Mouse (Mus musculus) embryonic stem cell, embryonic (primary cell): ENCODE data around the gene Fkbp11.

Experiments used
- CTCF ChIA-PET, 4 experiments: fragments of 300-600 bp in 2 of 4; fragments of 350-600 bp in 2 of 4; sonication (Branson Sonifier 250); formaldehyde crosslinking; loops; one replicate each; lab custom pipeline; 2022; ENCODE audit warnings: inconsistent platforms in 2 of 4; lab: Charles Lee
- POLR2A ChIA-PET, 4 experiments: fragments of 300-600 bp in 2 of 4; fragments of 350-600 bp in 2 of 4; sonication (Branson Sonifier 250); formaldehyde crosslinking; loops; one replicate each; lab custom pipeline; 2022; ENCODE audit warnings: antibody characterized with exemption in 4 of 4, inconsistent platforms in 1 of 4; lab: Charles Lee

The Fkbp11 gene

GRCm38 (mm10) chr15:98729791-98730545 lies 2.0 kb upstream of the Fkbp11 start:
- ChIA-PET POLR2A (interaction anchor here in 3 of 4 experiments (0.6 to 16.0 kb wide), 13 partner anchors 7 to 1396 kb away, joined by 3 to 202 read pairs (median 4); partner anchors contain the start of genes Arf3 (in 1 of the 3), Ccdc65 (in 1 of the 3) and Rnd1 (in 1 of the 3)), CTCF (interaction anchor here in 2 of 4 experiments (0.6 to 1.0 kb wide), 3 partner anchors 9 to 61 kb away, joined by 3 to 7 read pairs (median 3); no protein-coding TSS in a partner anchor)

- POLR2A ChIA-PET = interaction anchor here in 3 of 4 experiments (0.6 to 16.0 kb wide), 45 partner anchors 9 to 1161 kb away, joined by 3 to 202 read pairs (median 4); partner anchors contain the start of genes Arf3 (in 3 of the 3), Rnd1 (in 2 of the 3), 4930415O20Rik (in 1 of the 3) and Ccnt1 (in 1 of the 3)
- CTCF ChIA-PET = interaction anchor here in 3 of 4 experiments (0.6 to 4.0 kb wide), 16 partner anchors 9 to 221 kb away, joined by 3 to 32 read pairs (median 5); partner anchors contain the start of genes Ccdc65 (in 2 of the 3) and Arf3 (in 1 of the 3)
Observed at GRCm38 (mm10) chr15:98728366-98728765, 368 bp upstream of the Fkbp11 start.

- POLR2A ChIA-PET = interaction anchor here in 3 of 4 experiments (0.6 to 16.0 kb wide), 27 partner anchors 9 to 303 kb away, joined by 3 to 202 read pairs (median 5); partner anchors contain the start of genes Arf3 (in 3 of the 3), Rnd1 (in 2 of the 3), Ddx23 (in 1 of the 3) and Prkag1 (in 1 of the 3)
- CTCF ChIA-PET = interaction anchor here (0.6 to 4.0 kb wide), 8 partner anchors 11 to 736 kb away, joined by 3 to 32 read pairs (median 4); partner anchors contain the start of gene Ccdc65 (in 2 of the 4)
Observed at GRCm38 (mm10) chr15:98726746-98727145, 1.3 kb downstream of the Fkbp11 start.

DNA sequence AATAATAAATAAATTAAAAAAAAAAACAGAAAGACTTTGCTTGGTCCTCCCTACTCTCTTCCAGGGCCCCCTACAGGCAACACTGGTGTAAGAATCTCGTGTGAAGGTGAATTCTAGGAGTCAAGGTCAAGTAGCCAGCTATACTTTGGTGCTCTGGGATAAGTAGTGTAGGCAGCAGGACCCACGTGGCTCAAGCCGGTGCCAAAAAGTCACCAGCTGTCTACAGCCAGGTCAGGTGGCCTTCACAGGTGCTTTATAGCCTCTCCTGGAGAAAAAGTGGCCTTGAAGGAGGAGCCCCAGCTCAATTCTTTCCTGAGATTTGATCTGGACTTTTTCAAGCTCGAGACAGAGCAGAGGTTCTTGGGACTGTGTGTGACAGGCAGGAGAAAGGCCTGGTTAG lies 1.9 kb downstream of the Fkbp11 start:
- ChIA-PET POLR2A (interaction anchor here in 2 of 4 experiments (0.7 to 16.0 kb wide), 9 partner anchors 12 to 65 kb away, joined by 3 to 202 read pairs (median 22); partner anchors contain the start of genes Arf3 (in 2 of the 2) and Rnd1 (in 1 of the 2)), CTCF (interaction anchor here in 2 of 4 experiments (0.5 to 4.0 kb wide), 5 partner anchors 12 to 86 kb away, joined by 3 to 32 read pairs (median 3); no protein-coding TSS in a partner anchor)

GRCm38 (mm10) chr15:98724441-98724840 lies 3.6 kb downstream of the Fkbp11 start:
- POLR2A ChIA-PET = interaction anchor here in 3 of 4 experiments (0.6 to 4.1 kb wide), 32 partner anchors 8 to 1177 kb away, joined by 3 to 32 read pairs (median 4); partner anchors contain the start of genes Arf3 (in 3 of the 3), 4930415O20Rik (in 1 of the 3), Ccdc65 (in 1 of the 3) and Ccnt1 (in 1 of the 3)
- CTCF ChIA-PET = interaction anchor here (0.5 to 1.7 kb wide), 27 partner anchors 9 to 1689 kb away, joined by 3 to 11 read pairs (median 4); partner anchors contain the start of gene Ccdc65 (in 1 of the 4)

DNA sequence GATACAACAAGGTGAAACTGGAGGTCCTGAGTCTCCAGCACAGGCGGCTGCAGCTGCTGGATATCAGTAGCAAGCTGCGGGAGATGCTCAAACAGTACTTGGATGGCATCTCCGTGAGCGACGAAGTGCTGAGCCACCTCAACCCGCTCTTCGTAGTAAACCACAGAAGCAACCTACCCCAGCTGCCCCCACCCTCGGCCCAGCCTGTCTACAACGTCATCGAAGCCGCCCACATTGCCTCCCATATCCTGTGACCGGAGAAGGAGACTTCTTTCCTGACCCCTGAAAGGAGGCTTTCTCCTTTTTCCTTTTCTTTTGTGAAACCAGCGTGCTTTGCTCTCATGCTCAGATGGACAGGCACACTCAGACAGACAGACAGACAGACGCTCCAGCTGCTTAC lies 5.1 kb downstream of the Fkbp11 start:
- ChIA-PET CTCF (interaction anchor here (0.6 to 2.0 kb wide), 8 partner anchors 9 to 961 kb away, joined by 3 to 5 read pairs (median 4); no protein-coding TSS in a partner anchor), POLR2A (interaction anchor here in 3 of 4 experiments (0.6 to 4.1 kb wide), 14 partner anchors 8 to 408 kb away, joined by 3 to 32 read pairs (median 6); partner anchors contain the start of gene Rnd1 (in 1 of the 3))

GRCm38 (mm10) chr15:98722191-98722590 lies 5.8 kb downstream of the Fkbp11 start:
- ChIA-PET POLR2A (interaction anchor here in 3 of 4 experiments (0.6 to 4.1 kb wide), 17 partner anchors 8 to 407 kb away, joined by 3 to 32 read pairs (median 4); partner anchors contain the start of genes Arf3 (in 1 of the 3), Ccdc65 (in 1 of the 3) and Rnd1 (in 1 of the 3)), CTCF (interaction anchor here (0.6 to 2.0 kb wide), 11 partner anchors 8 to 961 kb away, joined by 3 to 6 read pairs (median 4); no protein-coding TSS in a partner anchor)

DNA sequence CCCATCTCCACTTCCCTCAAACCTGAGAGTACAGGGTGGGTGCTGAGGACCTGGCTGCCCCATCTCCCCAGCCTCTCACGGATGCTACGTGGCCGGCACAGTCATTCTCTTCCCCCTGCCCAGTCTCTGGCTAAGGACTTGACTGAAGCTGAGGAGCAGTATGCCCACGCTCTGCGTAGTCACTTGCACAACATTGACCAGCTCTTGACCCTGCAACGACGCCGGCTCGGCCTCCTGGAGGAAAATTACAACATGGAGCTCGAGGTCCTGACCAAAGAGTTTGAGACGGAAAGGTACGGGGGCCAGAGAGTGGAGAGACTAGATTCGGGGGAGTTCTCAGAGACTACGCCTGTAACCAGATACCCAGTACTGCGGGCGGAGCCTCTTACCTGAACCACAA lies 10.7 kb downstream of the Fkbp11 start:
- CTCF ChIA-PET = interaction anchor here in 2 of 4 experiments (0.6 to 1.0 kb wide), 4 partner anchors 9 to 496 kb away, joined by 3 to 4 read pairs (median 3); partner anchors contain the start of gene Ccdc65 (in 1 of the 2)

DNA sequence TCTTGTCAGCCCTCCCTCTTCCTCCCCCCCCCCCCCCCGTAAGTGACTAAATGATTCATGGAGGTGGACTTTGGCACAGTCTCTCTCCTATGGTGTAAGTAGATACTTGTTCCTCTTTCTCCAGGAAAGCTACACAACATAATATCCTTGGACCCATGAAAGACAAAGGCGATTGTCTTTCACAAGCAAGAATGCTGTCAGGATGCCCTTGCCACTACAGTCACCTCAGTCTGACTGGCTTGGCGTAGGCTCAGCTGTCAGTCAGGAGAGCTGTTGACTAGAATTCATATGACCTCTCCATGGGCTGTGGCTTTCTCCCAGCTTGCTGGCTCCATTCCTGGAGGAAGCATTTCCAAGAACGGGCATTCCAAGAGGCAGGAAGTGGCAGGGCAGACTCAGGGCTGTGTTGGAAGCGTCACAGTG lies 13.8 kb downstream of the Fkbp11 start:
- CTCF ChIA-PET = interaction anchor here in 3 of 4 experiments (0.5 to 2.9 kb wide), 7 partner anchors 8 to 351 kb away, joined by 3 to 13 read pairs (median 5); no protein-coding TSS in a partner anchor
- POLR2A ChIA-PET = interaction anchor here in 2 of 4 experiments (0.6 to 3.1 kb wide), 15 partner anchors 8 to 326 kb away, joined by 3 to 23 read pairs (median 3); partner anchors contain the start of genes Arf3 (in 1 of the 2), Ddn (in 1 of the 2), Fkbp11 (in 1 of the 2) and Rnd1 (in 1 of the 2)

More for the DNA sequence above, 10.7 kb downstream of the Fkbp11 start:
- POLR2A ChIA-PET = interaction anchor here in 2 of 4 experiments (0.9 to 1.3 kb wide), 4 partner anchors 10 to 43 kb away, joined by 3 to 6 read pairs (median 3); partner anchors contain the start of gene Fkbp11 (in 2 of the 2)

GRCm38 (mm10) chr15:98710442-98710841 lies 17.6 kb downstream of the Fkbp11 start:
- ChIA-PET CTCF (interaction anchor here in 1 of 4 experiments (0.8 to 1.0 kb wide), 2 partner anchors 79 to 89 kb away, joined by 3 to 4 read pairs; no protein-coding TSS in a partner anchor), POLR2A (no interaction called here)

DNA sequence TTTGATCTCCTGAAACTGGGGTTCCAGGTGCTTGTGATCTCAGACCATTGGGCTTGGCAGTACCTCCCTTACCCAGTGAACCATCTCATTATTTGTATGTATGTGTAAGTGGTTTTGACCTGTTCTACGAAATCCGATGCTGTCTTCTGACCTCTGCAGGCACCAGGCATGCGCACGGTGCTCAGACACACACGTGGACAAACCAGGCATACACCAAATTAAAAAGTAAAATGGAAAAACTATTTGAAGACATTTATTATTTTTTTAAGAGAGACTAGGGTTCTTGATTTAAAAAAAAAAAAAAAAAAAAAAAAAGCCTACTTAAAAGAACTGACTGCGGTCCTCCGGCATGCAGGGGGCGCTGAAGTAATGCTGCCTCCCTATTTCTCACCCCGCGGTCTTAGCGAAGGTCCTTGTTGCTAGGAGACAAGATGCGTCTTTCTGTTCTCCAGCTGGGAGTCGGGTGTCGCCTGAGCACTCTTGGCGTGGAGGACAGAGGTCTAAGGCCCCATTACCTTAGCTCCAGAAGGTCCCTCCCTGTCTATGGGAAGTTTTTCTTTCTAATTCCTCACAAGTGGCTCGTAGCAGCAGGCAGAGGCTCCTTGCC lies 20.1 kb downstream of the Fkbp11 start, which contains the start of gene Ccdc65:
TSS of gene Ccdc65 (plus strand) at position 442 of the 607 bp plus-strand sequence.
- ChIA-PET CTCF (interaction anchor here (0.5 to 1.7 kb wide), 44 partner anchors 8 to 931 kb away, joined by 3 to 18 read pairs (median 4); partner anchors contain the start of genes Arf3 (in 1 of the 4), Ddx23 (in 1 of the 4), Fkbp11 (in 1 of the 4) and Prkag1 (in 1 of the 4)), POLR2A (interaction anchor here in 2 of 4 experiments (0.6 to 2.0 kb wide), 13 partner anchors 14 to 484 kb away, joined by 3 to 8 read pairs (median 3); partner anchors contain the start of gene Rnd1 (in 2 of the 2))

GRCm38 (mm10) chr15:98704312-98704711 lies 23.7 kb downstream of the Fkbp11 start:
- ChIA-PET POLR2A (interaction anchor here in 2 of 4 experiments (0.5 to 1.5 kb wide), 3 partner anchors 76 to 175 kb away, joined by 3 to 10 read pairs (median 4); no protein-coding TSS in a partner anchor), CTCF (interaction anchor here in 2 of 4 experiments (0.5 to 1.5 kb wide), 3 partner anchors 8 to 42 kb away, joined by 4 to 7 read pairs (median 6); no protein-coding TSS in a partner anchor)

- POLR2A ChIA-PET = interaction anchor here in 3 of 4 experiments (0.5 to 2.4 kb wide), 16 partner anchors 9 to 223 kb away, joined by 3 to 16 read pairs (median 3); partner anchors contain the start of genes Arf3 (in 1 of the 3), Ddx23 (in 1 of the 3) and Rnd1 (in 1 of the 3)
- CTCF ChIA-PET = interaction anchor here (0.5 to 3.2 kb wide), 75 partner anchors 8 to 1266 kb away, joined by 3 to 22 read pairs (median 4); partner anchors contain the start of genes Ccdc65 (in 3 of the 4), Rnd1 (in 3 of the 4), Cacnb3 (in 2 of the 4) and Fkbp11 (in 2 of the 4)
Observed at GRCm38 (mm10) chr15:98699190-98700105, 28.6 kb downstream of the Fkbp11 start.

DNA sequence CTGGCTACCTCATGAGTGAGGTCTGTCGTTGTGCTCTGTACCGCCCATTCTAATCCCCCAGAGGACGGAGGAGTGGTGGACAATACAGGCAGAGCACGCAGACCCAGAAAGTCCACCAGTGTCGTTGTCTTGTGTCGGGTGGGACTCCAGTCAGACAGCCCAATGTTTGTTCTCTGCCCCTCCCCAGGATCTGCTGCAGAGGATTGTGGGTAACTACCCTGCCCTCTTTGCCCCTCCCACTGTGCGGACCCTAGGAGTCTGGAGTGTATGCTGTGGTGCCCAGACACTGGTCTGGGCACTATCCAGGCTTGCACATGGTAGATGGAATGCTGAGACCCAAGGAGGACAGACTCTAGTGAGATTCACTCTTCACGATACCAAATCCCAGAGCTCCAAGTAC lies 31.8 kb downstream of the Fkbp11 start:
- POLR2A ChIA-PET = interaction anchor here in 3 of 4 experiments (0.8 to 2.9 kb wide), 9 partner anchors 10 to 178 kb away, joined by 3 to 19 read pairs (median 3); partner anchors contain the start of gene Rnd1 (in 2 of the 3)

More for the DNA sequence above, 31.8 kb downstream of the Fkbp11 start:
- CTCF ChIA-PET = interaction anchor here (0.5 to 1.3 kb wide), 9 partner anchors 8 to 117 kb away, joined by 3 to 8 read pairs (median 5); partner anchors contain the start of gene Ccdc65 (in 1 of the 4)
